Mouse (Mus musculus) G1E (cell line): ENCODE measurements around the gene Hephl1.

Source experiments
- CTCF ChIP-seq: IDR thresholded peaks from 2 replicates; pipeline ENCODE4 v1.5.1; 2012; ENCODE audit warnings: low read depth, low read length, inconsistent platforms, mixed read lengths
- GATA1 ChIP-seq: IDR thresholded peaks from 2 replicates; pipeline ENCODE4 v1.6.1; 2012; ENCODE audit warnings: borderline replicate concordance, low read length, inconsistent platforms, mixed read lengths

GRCm38 (mm10) chr9:15119515-15119914 lies 7.6 kb upstream of the Hephl1 start:
- no peak for TF ChIP-seq CTCF
- TF ChIP-seq GATA1 = no peak
